Mouse (Mus musculus): ENCODE measurements around the gene Srrm4. TPM values are rescaled to one million over a fixed set of nuclear protein-coding genes. Genes with fewer than 3 reads are reported as not detected.
A peak's percentile ranks its signal among the peaks of the same experiment; 100 is the strongest.

The Srrm4 gene
- total RNA-seq, 2 experiments from 2014 or later: 45.3 to 53.8 TPM

GRCm38 (mm10) chr5:116556614-116557013 is 35.0 kb downstream of the Srrm4 start:
- peak; percentile 30 for DNase-seq

DNA sequence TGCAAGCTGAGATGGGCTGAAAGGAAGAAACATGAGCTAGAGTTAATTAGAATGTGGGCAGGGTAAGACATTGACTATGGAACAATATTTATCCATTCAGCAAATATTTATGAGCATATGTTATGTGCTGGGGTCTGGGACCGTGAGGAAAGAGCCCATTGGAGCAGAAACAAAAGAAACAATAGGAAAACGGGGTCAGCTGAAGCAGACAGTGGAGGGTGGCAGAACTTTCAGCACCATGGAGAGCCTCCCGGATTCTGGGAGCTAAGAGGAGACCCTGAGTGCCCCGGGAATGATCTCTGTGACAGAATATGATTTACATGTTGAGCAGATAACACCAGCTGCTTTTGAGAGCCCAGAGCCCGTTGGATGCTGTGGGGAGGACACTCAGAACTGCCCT is 37.7 kb downstream of the Srrm4 start:
- no peak for DNase-seq
- intact Hi-C loops (cut with DNase I): no loop called here

More at GRCm38 (mm10) chr5:116556614-116557013, 35.0 kb downstream of the Srrm4 start:
- intact Hi-C loops (cut with DNase I): no loop called here

- no peak for DNase-seq
- intact Hi-C loops (cut with DNase I): no loop called here
Observed at GRCm38 (mm10) chr5:116553106-116553505, 38.5 kb downstream of the Srrm4 start.

DNA sequence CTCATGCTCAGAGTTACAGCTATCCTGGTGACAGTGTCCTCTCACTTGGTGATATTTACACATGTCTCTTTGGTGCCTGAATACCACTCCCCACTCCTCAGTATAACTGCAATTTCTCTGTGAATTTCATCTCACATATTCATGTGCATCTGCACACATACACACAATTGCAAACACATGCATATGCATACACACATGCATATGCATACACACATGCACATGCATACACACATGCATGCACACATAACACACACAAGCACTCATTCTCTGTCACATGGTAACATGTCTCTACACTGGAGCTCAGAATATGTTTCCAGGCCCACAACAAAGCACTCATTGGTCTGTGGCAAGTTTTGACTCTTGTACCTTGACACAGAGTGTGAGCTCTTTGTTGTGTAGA is 39.0 kb downstream of the Srrm4 start:
- intact Hi-C loops (cut with DNase I): no loop called here
- DNase-seq: no peak

GRCm38 (mm10) chr5:116545746-116546145 is 45.9 kb downstream of the Srrm4 start:
- intact Hi-C loops (cut with DNase I): no loop called here
- DNase-seq: no peak

GRCm38 (mm10) chr5:116542317-116542716 is 49.3 kb downstream of the Srrm4 start:
- intact Hi-C loops (cut with DNase I): no loop called here
- DNase-seq: no peak

DNA sequence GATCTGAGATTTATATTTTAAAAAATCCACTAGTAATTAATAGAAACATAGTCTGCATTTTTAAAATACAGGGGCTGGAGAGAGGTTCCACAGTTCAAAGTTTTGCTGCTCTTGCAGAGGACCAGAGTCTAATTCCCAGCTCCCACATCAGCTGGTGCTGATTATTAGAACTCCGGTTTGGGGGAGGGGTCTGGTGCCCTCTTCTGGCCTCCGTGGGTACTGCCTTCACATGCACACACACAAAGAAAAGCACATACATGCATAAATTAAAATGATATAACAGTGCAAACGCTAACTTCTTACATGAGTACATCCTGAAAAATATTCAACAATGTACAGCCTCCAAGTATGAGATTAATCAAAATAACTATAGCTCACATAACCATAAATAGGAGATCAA is 50.5 kb downstream of the Srrm4 start:
- no peak for DNase-seq
- intact Hi-C loops (cut with DNase I): no loop called here

- no peak for DNase-seq
- intact Hi-C loops (cut with DNase I): no loop called here
Observed at GRCm38 (mm10) chr5:116539360-116539759, 52.3 kb downstream of the Srrm4 start.

DNA sequence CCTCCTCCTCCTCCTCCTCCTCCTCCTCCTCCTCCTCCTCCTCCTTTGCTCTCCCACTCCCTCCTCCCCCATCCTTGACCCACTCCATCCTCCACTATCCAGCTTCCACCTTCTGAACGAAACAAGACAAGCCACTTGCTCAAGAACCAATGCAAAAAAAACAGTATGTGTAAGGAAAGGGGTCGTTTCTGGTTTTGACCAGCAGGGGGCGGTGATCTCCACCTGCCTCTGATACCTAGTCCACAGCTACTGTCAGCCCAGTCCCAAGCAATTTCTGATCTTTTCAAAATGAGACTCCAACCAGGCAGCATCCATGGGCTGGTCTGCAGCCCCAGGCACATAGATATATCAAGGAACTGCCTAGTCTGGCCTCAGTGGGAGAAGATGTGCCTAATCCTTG is 53.1 kb downstream of the Srrm4 start:
- intact Hi-C loops (cut with DNase I): no loop called here

GRCm38 (mm10) chr5:116526324-116526723 is 65.3 kb downstream of the Srrm4 start:
- intact Hi-C loops (cut with DNase I): no loop called here
- DNase-seq: peak; percentile 50

More for the DNA sequence above, 53.1 kb downstream of the Srrm4 start:
- peak; percentile 46 for DNase-seq

- no peak for DNase-seq
- intact Hi-C loops (cut with DNase I): no loop called here
Observed at GRCm38 (mm10) chr5:116525308-116525707, 66.3 kb downstream of the Srrm4 start.

DNA sequence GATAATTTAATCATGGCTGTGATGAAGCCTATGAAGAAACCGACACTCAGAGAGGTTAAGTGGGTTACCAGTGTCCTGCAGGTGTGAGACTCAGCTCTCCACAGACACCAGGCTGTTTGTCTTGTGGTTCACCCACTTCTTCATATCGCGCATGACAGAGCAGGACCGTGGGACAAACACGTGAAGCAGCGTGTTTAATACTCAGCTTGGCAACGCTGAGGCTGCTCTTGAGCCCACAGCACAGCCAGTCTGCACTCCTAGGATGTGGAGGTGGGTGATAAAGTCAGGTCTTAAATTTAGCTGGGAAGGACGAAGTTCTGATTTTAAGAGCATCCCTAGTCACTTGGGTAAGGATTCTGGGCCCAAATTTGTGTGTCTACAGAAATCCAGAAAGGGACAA is 68.1 kb downstream of the Srrm4 start:
- no peak for DNase-seq
- intact Hi-C loops (cut with DNase I): no loop called here

- DNase-seq: no peak
- intact Hi-C loops (cut with DNase I): no loop called here
Observed at GRCm38 (mm10) chr5:116523079-116523478, 68.5 kb downstream of the Srrm4 start.

- intact Hi-C loops (cut with DNase I): no loop called here
- no peak for DNase-seq
Observed at GRCm38 (mm10) chr5:116522273-116522672, 69.3 kb downstream of the Srrm4 start.

- intact Hi-C loops (cut with DNase I): no loop called here
- DNase-seq: no peak
Observed at GRCm38 (mm10) chr5:116518047-116518446, 73.6 kb downstream of the Srrm4 start.

DNA sequence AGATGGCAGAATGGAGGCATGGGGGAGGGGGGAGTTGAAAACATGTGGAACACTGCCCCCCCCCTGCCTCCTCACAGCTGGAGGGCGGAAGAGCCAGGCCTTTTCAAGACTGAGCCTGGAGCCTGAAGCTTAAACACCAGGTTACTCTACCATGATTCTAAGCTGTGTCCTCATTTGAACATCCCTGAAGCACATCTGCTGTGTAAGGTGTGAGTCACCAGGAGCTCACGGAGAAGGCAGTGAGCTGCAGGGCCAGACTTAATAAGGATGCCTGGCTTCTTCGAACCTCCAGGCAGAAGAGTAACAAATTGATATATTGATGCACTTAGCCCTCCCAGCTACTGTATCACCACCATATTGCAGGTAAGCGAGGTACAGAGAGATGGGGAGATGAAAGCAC is 79.5 kb downstream of the Srrm4 start:
- intact Hi-C loops (cut with DNase I): no loop called here

GRCm38 (mm10) chr5:116510229-116510628 is 81.4 kb downstream of the Srrm4 start:
- no peak for DNase-seq
- intact Hi-C loops (cut with DNase I): no loop called here

More for the DNA sequence above, 79.5 kb downstream of the Srrm4 start:
- no peak for DNase-seq

DNA sequence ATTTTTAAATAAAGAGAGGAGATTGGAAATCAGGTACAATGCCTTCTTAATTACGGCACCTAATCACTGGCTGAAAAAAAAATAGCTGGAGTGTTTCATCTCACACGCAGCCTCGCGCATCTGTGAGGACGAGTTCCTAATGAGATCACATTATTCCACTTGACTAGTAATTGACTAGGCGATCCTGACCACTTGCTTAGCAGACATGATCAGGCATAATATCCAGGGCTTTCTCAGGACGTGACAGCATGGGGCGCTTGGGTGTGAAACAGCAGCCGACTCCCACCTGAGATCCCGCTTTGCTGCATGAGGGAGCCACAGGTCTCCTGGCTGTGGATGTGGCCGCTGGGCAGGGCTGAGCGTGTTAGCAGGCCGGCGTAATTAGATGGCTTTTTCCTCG is 90.3 kb downstream of the Srrm4 start:
- no peak for DNase-seq

GRCm38 (mm10) chr5:116498880-116499640 is 92.6 kb downstream of the Srrm4 start:
- intact Hi-C loops (cut with DNase I): no loop called here
- peak; percentile 48 for DNase-seq

More for the DNA sequence above, 90.3 kb downstream of the Srrm4 start:
- intact Hi-C loops (cut with DNase I): no loop called here

DNA sequence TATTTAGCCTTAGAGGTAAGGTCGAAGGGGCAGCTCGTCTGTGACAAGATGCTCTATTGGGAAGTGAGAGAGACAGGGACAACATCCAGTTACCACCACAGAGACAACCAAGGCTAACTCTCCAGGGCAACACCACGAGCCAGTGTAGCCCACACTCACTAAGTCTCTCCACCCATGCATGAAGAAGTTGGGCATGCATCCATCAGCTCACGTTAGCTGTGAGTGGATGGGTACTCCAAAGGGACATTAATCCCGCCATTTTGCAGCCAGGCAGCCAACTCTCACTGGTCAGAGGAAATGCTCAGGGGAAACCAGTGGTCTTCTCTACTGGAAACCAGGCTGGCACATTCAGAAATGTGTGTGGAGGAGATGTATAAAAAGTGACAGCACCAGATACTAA is 93.8 kb downstream of the Srrm4 start:
- intact Hi-C loops (cut with DNase I): no loop called here

GRCm38 (mm10) chr5:116497205-116497604 is 94.4 kb downstream of the Srrm4 start:
- DNase-seq: no peak
- intact Hi-C loops (cut with DNase I): no loop called here

More for the DNA sequence above, 93.8 kb downstream of the Srrm4 start:
- peak; percentile 79 for DNase-seq

DNA sequence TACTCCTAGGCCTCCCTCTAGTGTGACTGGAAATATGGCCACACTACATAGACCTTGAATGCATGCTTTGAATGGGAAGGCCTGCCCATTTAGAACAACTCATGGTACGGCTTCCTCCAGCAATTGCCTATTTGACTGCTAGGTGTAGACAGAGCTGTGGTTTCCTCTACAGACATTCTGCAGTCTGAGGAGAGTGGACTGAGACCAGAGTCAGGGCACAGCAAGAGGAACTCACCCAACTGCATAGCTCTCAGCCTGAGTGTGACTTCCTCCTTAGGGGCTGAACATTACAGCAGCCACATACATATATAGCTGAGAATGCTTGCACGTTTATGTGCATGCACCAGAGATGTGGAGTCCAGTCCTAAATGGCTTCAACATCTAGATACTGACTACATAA is 94.9 kb downstream of the Srrm4 start:
- intact Hi-C loops (cut with DNase I): no loop called here
- no peak for DNase-seq

- DNase-seq: peak; percentile 26
- intact Hi-C loops (cut with DNase I): no loop called here
Observed at GRCm38 (mm10) chr5:116495466-116495865, 96.2 kb downstream of the Srrm4 start.

Data from left cerebral cortex, postnatal 4 days (tissue).